Mouse (Mus musculus): ENCODE data around the gene Rab4a.

GRCm38 (mm10) chr8:123786644-123787043 is 19.1 kb upstream of the Rab4a start:
- TF ChIP-seq CTCF (IDR thresholded peaks at IDR 0.05; ENCODE audit: low read depth) (no peak), EP300 (IDR thresholded peaks at IDR 0.05; ENCODE audit: low read depth) (no peak)
